Mouse (Mus musculus): ENCODE data around the gene Aqp11.

Gene Aqp11

DNA sequence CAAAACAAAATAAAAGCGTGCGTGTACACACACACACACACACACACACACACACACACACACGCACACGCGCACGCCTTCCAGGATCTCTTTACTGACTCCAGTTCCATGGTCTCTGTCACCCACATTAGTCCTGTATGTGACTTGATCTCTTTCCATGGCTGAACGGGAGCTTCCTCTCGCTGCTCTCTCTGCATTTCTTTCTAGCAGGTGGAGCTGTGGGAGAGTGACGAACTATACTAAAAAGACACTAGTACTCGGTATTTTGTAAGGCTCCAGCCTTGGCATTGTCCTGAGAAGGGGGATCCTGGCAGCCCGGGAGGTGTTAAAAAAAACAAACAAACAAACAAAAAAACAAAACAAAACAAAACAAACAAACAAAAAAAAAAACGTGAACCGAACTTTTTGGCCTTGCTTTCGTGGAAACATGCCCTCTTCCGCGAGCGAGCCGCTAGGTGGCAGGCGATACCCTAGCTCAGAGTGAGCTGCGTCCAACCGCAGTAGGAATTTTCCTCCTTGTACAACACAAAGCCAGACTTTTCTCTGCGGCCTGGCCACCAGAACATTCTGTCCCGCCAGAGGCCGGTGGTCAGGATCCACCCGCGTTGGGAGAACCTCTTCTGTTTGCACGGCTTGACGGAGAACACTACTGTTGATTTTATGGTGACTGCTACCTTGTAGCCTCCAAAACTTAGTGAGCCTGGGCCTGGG lies 9.9 kb upstream of the Aqp11 start:
- peak; percentile 71 for DNase-seq (ENCODE audit: low spot score)

DNA sequence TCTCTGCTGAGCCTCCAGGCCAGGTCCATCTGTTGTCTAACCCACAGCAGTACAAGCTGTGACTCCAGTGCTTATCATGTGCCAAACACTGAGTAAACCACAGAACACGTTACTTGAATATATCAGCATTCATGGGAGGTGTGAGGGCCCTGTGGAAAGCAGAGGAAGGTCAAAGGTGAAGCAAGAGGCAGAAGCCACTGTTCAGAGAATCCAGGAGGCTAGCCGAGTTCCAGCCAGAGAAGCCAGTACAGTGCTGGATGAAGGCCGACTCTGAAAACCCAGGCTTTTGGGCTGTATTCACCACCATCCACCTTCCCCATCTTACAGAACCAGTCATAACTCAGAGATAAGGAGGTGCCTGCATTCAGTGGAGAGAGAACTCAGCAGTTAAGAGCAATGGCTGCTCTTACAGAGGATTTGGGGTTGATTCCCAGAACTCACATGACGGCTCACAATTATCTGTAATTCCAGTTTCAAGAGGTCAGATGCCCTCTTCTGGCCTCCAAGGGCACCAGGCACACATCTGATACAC lies 9.2 kb upstream of the Aqp11 start:
- DNase-seq (ENCODE audit: low spot score) = no peak

DNA sequence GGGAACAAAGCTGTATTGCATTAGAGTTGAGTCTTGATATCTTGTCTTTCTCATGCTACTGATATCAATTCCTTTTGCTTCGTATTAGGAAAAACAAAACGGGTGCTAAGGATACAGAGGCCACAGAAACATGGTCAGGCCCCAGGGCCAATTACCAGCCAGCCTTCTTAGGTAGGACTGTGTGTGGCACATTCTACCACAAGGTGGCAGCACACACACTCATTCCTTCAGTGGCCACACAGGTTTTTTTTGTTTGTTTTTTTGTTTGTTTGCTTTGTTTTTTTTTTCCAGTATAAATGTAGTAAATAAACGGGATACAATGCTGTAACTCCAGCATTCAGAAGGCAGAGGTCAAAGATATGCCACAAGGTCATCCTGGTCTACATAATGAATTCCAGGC lies 7.2 kb upstream of the Aqp11 start:
- peak; percentile 47 for DNase-seq (ENCODE audit: low spot score)

DNA sequence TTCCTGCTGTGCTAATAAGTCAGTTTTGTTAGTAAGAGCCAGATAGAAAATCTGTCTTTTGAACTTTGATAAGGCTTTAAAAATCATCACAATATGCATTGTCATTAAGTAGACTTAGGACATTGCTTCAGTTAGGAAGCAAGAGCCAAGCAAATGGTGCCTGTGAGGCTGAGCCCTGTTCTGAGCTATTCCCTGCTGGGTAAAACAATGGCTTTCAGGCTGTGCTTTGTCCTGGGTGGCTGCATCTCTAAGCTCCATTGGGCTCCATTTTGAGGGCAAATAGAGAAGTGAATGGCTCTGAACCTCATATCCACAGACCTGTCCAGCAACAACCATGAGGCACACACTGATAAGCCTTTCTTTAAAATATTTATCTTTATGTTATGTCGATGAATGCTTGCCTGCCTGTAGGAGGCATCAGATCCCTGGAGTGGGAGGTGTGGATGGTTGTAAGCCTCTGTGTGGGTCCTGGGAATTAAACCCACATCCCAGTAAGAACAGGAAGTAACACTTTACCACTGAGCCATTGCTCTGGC lies 3.7 kb upstream of the Aqp11 start:
- no peak for DNase-seq (ENCODE audit: low spot score)

DNA sequence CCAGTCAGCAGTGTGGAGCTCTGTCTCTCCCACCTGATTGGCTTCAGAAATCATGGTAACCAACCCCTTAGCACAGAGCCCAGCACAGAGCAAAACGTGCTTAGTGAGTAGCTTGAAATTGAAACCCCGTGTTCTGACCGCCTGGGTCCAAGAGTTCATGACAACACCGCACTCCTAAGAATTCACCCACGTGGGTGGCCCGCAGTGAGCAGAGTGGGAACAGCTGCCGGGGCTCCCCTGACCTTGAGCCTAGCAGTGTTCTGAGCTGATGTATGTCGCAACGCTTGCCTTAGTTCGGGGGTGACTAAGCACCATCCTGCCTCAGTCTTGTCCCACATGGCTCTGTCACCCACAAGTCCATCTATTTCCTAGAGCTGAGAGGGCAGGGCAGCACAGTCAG lies 2.9 kb upstream of the Aqp11 start:
- no peak for DNase-seq (ENCODE audit: low spot score)

DNA sequence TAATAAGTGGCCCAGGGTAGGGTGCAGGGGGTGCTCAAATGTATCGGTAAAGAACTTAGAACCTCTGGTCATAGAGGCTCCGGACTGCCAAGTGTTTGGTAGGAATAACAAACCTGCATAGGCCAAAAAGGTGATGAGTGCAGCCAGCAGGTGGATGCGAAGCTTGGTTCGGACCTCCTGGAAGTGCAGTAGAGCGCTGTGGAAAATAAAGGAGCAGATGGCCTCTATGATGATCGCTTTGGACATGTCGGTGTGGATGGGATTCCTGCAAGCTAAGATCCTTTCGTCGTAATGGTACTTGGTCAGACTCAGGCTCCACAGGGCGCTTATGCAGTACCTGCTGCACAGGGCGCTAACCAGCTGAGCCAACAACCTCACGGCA lies 842 bp downstream of the Aqp11 start:
- no peak for DNase-seq (ENCODE audit: low spot score)

DNA sequence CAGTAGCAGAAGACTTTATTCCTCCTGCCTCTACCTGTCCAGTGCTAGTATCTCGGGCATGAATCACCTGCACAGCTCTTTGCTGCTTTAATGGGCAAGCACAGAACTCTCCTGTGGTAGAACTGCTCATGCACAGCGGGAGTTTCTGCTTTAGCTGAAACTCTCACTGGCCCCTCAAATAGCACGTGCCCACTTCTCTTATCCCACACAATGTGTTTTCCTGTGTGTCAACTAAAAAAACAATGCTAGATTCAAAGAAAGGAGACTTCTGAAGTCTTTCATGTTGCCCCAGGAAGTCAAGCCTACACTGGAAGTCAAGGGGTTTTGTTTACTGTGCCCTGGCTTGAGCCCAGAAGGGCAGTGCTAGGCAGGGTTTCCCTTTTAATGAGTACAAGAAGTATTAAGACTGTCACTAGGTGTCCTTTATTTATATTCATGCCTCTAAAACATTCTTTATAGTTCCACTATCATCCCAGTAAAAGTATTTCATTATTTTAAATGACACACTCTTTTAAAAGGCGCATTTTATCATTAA lies 2.1 kb downstream of the Aqp11 start:
- DNase-seq (ENCODE audit: low spot score) = no peak

DNA sequence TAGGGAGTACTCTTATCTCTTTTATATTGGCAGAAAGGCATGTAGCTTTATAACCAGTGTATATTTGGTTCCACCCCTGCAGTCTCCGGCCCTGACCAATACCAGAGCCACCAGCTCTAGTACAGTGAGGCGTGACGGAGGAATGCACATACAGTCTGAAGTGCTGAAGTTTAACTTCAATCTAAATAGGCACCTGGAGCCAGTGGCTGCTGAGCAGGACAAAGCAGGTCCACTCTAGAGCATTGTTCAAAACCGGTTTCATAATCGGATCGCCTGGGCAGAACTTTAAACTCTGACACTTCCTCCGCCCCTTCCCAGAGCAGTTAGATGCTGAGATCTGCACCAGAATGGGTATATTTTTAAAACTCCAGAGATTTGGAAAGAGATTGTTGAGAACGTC lies 3.1 kb downstream of the Aqp11 start:
- no peak for DNase-seq (ENCODE audit: low spot score)

DNA sequence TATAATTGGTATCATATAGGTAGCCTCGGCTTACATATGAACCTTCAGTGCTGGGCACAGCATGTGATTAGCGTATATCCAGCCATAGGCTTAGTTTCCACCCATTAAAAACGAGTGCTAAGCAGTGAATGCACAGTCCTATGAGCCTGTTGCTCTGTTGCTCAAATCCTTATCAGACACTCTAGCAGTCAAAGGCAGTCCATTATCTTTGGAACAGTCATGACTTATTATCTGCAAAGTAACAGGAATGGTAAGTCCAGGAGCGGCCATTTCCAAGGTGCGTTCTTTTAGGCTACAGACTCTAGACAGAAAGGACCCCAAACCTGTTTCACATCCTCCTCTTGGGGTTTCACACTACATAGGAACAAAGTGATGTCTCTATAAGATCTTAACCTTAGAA lies 4.5 kb downstream of the Aqp11 start:
- no peak for DNase-seq (ENCODE audit: low spot score)

DNA sequence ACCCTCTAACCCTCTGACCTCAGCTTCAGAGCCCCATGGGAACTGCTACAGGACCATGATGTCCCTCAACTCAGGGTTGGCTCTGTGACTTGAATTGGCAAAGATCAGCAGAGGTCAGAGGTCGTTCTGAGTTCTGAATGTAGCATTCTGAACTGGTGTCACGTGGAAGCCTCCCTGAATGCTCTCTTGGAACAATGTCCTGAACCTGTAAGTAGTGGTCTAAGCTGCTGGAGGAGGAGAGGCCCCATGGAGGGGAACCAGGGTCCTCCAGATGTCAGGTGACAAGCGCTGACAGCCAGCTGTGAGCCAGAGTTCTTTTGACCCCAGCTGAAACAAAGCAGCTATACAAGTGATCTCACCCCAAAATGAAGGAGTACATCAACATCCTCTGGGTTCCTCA lies 7.7 kb downstream of the Aqp11 start:
- no peak for DNase-seq (ENCODE audit: low spot score)

DNA sequence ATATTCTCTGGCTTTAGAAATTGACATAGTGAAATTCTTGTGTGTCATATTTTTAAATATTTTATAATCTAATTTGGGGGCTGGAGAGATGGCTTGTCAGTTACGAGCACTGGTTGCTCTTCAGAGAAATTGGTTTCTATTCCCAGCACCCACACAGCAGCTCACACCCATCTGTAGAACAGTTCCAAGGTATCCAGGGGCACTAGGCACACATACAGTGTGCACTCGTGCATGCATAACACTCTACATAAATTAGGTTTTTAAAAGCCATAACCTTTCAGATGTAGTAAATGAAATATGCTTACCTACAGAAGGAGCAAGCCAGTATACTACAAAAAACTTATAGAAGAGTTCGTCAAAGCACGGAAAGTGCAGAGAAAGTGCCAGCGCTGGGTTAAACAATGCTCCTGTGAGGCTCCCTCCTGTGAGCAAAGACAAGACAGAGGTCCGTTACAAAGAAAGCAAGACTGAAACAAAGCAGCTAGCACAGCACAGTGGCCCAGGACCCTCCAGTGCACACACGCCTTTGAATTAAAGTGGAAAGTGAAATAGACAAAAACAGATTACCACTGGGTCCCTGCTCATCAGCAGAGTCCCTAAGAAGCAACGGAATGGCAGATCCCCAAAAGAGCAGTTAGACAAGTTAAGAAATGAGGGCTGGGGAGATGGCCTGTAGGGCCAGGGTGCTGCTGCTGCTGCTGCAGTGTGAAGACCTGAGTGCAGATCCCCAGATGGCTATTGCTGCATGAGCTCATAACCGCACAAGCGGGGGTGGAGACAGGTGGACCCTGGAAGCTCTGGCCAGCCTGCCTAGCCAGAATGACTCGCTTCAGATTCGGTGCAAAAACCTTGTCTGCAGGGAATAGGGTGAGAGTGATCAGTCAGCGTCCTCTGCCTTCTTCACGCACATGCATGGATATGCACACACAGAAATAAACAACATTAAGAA lies 9.1 kb downstream of the Aqp11 start:
- no peak for DNase-seq (ENCODE audit: low spot score)

DNA sequence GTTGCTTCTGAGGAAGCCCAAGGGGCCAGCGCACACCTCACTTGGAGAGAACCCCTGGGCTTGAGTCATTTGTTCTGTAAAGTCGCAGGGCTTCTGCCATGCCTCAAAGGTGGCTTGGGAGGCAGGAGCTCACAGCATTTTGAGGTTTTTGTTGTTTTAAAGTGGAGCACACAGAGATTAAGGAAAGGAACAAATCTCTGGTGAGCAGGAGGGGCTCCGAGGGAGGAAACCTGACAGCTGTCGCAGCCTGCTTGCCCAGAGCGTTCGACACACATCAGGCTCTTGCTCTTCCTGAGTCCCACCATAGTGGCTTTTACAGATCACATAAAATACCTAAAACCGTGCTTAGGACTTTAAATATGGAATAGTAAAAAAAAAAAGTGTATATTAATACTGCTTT lies 11.3 kb downstream of the Aqp11 start:
- DNase-seq (ENCODE audit: low spot score) = no peak

DNA sequence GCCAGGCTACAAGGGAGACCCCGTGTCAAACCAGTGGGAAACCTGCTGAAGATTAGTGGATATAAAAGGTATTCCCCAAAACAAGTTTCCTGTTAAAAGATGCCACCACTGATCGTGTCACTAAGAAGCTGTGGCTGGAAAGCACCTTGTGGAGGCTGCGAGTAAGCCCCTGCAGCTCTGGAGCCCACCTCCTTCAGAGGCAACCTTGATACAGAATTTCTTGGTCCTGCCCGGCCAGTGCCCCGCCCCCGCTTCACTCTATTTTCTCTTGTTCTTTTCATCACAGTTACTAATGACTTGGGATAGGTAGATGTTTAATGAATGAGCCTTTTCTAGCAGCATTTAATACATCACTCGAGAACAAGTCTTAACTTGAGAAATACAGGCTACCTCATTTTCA lies 12.0 kb downstream of the Aqp11 start:
- DNase-seq (ENCODE audit: low spot score) = no peak

DNA sequence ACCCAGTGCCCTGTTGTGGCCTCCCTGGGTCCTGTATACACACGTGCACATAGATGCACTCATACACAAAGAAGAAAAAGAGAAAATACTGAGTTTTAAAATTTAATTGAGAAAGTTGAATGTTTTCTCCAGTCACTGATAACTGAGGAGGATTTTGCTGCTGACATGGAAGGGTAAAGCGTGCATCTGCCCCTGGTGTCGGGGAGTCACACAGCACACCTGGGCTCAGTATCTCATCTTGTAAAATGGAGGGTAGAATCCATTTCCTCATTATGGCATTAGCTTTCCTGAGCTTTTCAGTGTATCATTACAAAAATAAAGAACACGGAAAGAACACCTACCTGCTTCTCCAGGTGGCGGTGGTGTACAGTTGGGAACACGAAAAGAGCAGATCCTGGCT lies 12.7 kb downstream of the Aqp11 start:
- no peak for DNase-seq (ENCODE audit: low spot score)

DNA sequence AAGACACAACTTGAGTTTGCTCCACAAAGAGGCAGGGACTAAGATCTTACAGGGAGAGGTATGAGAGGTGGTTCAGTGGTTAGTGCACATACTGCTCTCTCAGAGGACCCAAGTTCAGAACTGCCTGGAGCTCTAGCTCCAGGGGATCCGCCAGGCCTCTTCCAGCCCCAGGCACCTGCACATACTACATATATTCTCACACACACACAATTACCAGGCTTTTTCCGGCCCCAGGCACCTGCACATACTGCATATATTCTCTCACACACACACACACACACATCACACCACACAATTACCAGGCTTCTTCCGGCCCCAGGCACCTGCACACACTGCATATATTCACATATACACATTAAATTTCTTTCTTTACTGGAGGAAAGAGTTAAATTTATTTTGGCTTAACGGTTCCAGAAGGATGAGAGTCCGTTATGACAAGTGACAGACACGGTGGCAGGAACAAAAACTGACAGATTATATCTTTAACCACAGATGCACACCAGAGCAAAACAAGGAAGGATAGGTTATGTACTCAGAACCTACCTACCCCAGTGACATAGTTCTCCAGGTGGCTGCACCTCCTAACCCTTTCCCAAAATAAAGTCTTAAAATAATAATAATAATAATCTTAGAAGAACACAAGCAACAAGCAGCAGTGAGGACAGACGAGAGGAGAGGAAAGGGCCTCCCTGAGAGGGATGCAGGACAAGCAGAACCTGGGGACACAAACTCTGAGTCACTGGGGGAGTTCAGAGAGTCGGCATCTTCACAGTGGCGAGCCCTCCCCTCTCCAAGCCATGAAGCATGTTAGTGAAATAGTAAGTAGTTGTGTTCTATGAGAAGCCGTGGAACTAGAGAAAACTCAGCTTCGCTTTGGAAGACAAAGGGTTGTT lies 14.2 kb downstream of the Aqp11 start:
- no peak for DNase-seq (ENCODE audit: low spot score)

DNA sequence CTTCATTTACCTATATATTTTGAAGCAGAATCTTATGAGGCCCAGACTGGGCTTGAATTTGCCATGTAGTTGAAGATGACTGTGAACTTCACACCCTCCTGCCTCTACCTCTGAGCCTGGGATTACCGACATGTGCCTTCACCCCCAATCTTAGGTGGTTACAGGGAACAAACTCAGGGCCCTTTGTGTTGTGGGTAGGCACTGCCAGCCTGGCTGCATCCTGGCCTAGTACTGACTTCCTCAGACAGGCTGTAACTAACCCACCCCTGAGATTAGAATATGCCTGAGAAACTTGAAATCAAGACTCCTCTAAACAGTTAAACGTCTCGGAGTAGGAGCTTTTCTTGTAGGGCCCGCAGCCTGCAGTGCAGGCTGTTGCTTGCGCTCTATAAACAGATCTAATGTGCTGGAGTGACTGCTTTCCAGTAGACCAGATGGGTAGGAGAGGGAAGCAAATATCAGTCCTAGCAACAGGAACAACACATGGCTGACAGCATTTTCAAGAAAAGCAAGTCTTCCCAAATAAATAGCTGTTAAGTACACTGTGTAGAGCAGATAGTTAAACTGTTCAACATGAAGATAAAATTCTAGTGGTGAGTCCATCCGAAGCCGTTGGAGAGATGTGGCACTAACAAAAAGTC lies 15.7 kb downstream of the Aqp11 start:
- no peak for DNase-seq (ENCODE audit: low spot score)

DNA sequence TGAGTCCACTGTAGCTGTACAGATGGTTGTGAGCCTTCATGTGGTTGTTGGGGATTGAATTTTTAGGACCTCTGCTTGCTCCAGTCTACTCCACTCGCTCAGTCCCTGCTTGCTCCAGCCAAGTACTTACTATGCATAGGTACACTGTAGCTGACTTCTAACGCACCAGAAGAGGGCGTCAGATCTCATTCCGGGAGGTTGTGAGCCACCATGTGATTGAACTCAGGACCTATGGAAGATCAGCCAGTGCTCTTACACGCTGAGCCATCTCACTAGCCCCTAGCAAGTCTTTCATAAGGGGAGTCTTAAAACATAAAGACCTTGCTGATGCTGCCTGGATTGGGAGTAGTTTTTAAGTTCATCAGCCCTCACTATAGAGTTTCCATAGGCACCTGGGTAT lies 18.0 kb downstream of the Aqp11 start:
- no peak for DNase-seq (ENCODE audit: low spot score)

DNA sequence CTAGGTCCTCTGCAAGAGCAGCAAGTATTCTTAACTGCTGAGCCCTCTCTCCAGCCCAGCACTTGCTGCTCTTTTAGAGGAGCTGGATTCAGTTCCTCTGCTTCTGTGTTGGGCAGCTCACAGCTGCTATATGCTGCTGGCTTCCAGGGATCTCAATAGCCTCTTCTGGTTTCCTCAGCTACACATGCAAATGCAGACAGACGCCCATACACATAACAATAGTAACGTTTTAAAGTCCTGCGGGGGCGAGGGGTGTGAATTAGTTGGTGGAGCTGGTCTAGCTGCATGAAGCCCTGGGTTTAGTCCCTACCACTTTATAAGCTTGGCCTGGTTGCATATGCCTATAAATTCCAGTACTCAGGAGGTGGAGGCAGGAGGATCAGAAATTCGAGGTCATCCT lies 19.0 kb downstream of the Aqp11 start:
- DNase-seq (ENCODE audit: low spot score) = no peak

DNA sequence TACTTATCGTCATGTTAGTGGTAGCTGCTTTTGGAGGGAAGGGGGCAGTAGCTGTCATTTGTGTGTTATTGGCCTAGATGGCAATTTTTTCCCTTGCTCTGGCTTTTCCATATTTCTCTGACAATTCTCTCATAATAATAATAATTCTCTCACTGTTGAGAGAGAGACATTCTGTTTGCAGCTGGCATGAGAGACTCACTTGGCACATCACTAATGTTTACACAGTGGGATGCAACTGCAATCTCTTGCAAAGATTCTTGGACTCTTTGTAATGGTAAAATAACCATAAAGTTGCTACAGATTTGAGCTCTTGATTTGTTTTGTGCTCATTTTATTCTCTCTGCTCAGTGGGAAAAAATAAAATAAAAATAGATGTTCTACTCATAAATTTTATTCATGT lies 20.8 kb downstream of the Aqp11 start:
- no peak for DNase-seq (ENCODE audit: low spot score)

DNA sequence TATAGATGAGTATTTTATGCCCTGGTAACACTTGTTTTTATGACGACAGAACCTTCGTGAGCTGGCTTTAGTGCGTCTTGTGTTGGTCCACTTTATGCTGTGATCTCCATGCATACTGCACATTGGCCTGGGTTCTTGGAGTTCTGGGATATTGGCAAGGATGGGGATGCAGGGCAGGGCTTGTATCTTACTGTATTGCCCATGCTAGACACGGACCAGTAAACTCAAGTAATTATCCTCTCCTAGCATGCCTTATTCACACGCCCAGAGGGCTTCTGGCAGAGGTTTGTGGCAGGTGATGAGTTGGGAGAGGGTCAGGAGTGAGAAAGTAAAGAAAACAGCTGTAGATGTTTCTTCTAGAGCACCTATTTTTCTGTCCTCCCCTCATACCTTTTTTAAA lies 23.4 kb downstream of the Aqp11 start:
- DNase-seq (ENCODE audit: low spot score) = no peak

DNA sequence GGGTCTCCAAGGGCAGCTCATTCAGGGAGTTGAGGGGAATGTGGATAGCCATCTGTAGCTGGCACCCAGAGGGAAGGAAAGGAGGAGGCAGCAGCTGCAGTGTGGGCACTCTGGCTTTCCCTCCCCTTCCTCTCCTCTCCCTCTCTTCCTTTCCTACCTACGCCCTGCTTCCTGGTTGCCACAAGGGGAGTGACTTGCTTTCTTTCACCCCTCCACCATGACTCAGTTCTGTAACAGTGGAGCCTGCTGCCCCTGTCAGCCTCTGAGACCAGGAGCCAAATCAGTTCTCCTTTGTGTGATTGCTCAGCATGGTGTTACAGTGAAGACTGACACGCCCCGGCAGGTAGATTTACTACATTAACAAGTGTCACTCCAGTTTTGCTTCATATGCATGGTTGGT lies 28.9 kb downstream of the Aqp11 start:
- no peak for DNase-seq (ENCODE audit: low spot score)

Measured in T-cell, adult 2 months (primary cell).